Comparison of ENCODE assay signal across 20 mouse cellular contexts in the genomic region with DNA sequence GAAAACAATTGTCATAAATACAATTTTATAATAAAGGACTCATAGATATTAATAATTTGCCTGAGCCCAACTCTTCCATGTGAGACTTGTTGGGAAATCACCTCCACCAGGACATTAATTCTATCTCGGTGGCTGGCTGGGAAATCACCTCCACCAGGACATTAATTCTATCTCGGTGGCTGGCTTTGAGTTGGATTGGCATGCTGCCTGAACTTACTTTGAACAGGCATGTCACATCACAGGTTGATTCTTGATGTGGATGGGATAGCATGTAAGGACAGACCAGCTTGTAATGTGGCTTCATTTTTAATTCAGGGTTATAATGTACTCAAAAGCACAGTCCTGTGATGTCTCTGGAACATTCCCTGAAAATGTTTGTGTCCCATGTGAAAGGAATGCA. TPM values are rescaled to one million over a fixed set of nuclear protein-coding genes. Genes with fewer than 3 reads are reported as not detected.
"Had no signal": no experiment of that assay in that cellular context is flagged by ENCODE, and none has a peak within 500 bp of the region (broad histone marks: within the 10 kb centered on the region; RNA-seq: fewer than 3 reads in every experiment).

No protein-coding gene starts in this region.

- ATAC-seq: forebrain, embryonic 13.5 days; forebrain, embryonic 14.5 days; forebrain, embryonic 15.5 days; forebrain, embryonic 16.5 days; forebrain, postnatal 0 days had no signal

- DNase-seq: cerebellum, adult 8-10 months; cerebellum, adult 9-10 months; cerebellum, adult 9-11 months; cerebellum, postnatal 25 days; cerebellum, postnatal 36 days; embryo, embryonic 11 days; forebrain, postnatal 0 days; gastrocnemius, adult 2 months; gastrocnemius, postnatal 10 days; gastrocnemius, postnatal 14 days; gastrocnemius, postnatal 25 days; gastrocnemius, postnatal 36 days; heart, adult 18-20 months; heart, adult 2 months had no signal

RNA-seq across cellular contexts. Expression of gene C1qtnf2, which starts 24.2 kb away (rescaled TPM):
- total RNA-seq: common myeloid progenitor, adult 5-6 weeks; granulocyte monocyte progenitor cell, adult 5-6 weeks had no signal
